Mouse (Mus musculus): Measurements from ENCODE around the gene Rpl3l.
A peak's percentile ranks its signal among the peaks of the same experiment; 100 is the strongest.

GRCm38 (mm10) chr17:24707801-24708425 lies 19.7 kb upstream of the Rpl3l start:
- TF ChIP-seq POLR2A (IDR thresholded peaks at IDR 0.05; ENCODE audit: control insufficient read depth in 1 of 2, insufficient read depth in 1 of 2, low read depth in 1 of 2, low read length in 2 of 2, poor library complexity in 1 of 2) (peak in 1 of 2 experiments; percentile 13; a peak in 1 of 4 replicates), HCFC1 (IDR thresholded peaks at IDR 0.05; ENCODE audit: low read depth, low read length) (no peak), ZC3H11A (IDR thresholded peaks at IDR 0.05; ENCODE audit: low read depth, low read length) (no peak), MXI1 (IDR thresholded peaks at IDR 0.05; ENCODE audit: low read depth, low read length) (no peak), CTCF (IDR thresholded peaks at IDR 0.05 in 2 of 3, conservative IDR thresholded peaks at IDR 0.05 in 1 of 3; ENCODE audit: control insufficient read depth in 1 of 3, insufficient read depth in 1 of 3, low read depth in 2 of 3, low read length in 3 of 3, poor library complexity in 1 of 3, severe bottlenecking in 1 of 3) (no peak), EP300 (IDR thresholded peaks at IDR 0.05; ENCODE audit: low read depth in 1 of 2, low read length in 2 of 2) (no peak)

Measured in MEL (cell line).